Mouse (Mus musculus): ENCODE data around the gene Il4i1. TPM values are rescaled to one million over a fixed set of nuclear protein-coding genes. Genes with fewer than 3 reads are reported as not detected.

Il4i1 gene
- 1 to 10 TPM in 1 of 2 experiments, under 1 TPM in 1; 0.55 to 3.7 TPM for polyA plus RNA-seq (2012; fragmentation: generic; extraction: Trizol)

DNA sequence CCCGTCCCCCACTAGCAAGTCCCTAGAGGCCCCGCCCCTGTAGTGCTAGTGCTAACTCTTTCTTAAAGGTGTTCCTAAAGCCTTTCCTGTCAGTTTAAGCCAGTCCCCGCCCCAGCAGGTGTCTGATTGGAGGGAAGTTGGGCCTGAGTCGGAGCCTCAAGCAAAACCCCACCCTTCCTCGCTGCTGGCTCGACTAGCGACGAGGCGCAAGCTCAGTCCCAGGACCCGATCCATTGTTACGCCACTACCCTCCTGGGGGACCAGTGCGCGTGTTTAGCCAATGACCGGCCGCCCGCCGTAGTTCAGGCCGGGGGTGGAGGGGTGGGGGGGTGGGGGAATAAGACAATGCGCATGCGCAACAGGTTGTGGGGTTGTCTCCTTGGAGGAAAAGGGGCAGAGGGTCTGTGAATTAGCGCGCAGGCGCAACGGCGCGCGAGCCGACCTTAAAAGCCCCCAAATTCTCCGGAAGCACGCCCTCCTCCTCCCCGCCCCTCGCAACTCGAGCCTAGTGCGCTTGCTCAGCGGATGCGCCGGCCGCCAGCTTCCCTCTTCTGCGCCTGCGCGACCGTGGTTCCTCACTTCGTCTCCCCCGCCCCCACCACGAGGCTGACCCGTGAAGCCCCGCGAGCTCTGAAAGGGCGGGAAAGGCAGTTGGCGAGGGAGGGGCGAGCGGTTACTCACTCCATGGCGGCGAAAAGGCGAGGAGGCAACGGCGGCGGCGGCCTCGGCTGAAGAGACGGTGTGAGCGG is at the start of gene Il4i1, which contains the start of gene Nup62:
Gene Il4i1, plus strand, starts transcription at position 667 of the 749 bp plus-strand sequence.
Gene Nup62, plus strand, starts transcription at position 368 of the 749 bp plus-strand sequence.

DNA sequence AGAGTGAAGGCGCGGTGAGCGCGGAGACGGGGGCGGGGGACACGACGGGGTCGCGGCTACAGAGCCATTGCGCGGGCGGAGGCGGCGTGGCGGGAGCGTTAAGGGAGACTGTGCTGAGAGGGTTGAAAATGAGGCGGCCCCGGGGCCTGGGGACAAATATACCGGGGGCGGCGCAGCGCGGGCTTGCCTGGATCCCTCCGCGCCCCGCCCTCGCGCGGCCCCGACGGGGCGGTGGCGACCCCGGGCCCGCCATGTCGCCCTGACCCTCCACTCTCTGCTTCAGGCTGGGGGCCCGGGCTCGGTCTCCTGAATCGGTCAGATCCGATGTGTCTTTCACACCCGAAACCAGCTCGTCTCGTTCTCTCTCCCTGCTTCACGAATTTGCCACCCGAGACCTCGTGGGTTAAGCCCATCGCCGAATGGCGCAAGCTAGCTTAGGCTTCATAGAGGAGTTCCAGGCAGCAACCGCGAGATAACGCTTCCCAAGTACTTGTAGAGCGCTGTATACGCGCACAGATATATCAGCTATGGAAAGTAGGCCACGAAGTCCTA is 359 bp downstream of the Il4i1 start, which contains the start of gene Atf5:
Gene Atf5, minus strand, starts transcription at position 189 of the 552 bp plus-strand sequence.

DNA sequence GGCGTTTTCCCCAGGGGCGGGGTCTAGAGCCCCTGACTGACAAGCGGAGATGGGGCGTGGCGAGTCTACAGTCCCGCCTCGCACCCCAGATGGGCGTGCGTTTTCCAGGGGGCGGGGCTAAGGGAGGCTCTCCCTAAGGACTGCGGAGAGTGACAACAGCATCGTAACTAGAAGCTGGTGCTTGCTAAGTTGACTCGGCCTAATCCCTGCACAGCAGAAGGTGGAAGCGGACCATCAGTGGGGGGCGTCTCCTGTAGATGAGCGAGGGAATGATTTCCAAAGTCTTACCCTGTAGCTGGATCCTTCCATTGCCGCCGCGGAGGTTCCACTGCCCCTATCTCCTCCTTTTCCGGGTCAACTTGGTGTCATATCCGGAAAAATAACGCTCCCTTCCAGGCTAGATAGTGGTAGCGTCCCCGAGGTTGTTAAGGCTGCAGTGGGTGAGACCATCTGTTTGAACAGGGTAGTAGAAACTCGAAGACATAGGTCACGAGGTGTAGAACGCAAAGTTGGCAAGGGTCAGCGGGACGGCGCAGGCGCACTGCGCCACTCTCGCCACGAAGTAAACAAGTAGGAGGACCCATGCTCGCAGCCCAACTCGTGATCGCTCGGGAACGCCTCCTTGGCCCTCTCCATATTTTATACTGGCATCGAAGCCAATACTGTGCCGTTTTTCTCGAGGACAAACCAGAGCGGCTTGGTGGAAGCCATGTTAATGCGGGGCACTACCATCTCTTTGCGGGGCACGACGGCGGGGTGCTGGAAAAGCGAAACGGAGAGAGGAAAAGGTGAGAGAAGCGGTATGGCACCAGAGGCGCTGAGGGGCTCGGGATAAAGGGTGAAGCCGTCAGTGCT is 32.6 kb downstream of the Il4i1 start, which contains the start of the genes Akt1s1 and Tbc1d17:
Gene Akt1s1, plus strand, starts transcription at position 431 of the 855 bp plus-strand sequence.
Gene Tbc1d17, minus strand, starts transcription at position 519 of the 855 bp plus-strand sequence.

DNA sequence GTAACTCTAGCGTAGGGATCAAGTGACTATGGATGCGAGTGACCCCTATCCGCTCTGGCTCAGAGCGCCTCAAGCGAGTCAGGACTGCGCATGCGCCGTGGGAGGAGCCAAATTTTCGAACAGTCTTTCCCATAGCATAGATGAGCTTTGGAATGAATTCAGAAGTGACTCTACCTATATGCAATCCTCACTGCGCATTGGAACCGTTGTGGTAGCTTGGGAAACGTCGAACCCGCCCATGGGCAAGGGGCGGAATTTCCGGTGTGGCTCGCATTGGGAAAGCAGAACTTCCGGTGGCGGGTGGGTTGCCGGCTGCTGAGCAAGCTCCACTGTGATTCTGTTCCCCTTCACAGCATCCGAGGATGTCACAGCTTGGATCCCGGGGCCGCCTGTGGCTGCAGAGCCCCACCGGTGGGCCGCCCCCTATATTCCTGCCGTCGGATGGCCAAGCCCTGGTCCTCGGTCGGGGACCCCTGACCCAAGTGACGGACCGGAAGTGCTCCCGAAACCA is 40.9 kb downstream of the Il4i1 start, which contains the start of gene Pnkp:
Gene Pnkp, plus strand, starts transcription at position 98 of the 511 bp plus-strand sequence.

DNA sequence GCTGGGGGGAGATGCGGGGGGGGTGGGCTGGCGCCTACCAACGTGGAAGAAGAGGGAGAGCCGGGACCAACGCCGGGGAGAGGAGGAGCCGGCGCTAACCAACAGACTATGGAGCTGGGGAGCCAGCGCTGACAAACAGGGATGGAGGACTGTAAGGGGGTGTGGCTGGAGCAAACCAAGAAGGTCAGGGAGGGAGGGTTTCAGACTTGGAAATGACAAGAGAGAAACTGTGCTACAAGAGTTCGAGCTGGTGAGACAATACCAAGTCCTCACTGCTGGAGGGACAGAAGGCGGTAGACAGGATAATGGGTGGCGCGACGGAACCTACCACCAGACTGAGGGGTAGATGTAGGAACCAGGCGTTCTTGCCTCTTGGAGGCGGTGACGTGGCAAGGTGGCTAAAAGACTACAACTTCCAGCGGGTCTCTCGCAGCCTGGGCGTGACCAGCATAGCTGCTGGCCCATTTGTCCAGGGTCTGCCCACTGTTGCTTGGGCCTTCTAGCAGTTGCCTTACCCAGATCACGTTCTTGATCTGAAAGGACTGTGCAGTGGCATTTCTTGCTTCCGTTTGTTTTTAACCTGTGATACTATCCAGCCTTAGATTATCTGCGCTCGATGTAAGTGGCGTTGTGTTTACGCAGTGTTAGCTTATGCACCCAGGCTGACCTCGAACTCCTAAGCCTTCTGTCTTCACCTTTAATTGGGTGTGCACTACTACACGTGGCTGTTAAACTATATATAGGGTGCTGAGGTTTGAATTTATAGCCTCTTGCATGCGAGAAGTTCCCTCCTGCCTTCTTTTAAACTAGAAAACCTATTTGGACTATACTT is 53.7 kb downstream of the Il4i1 start, which contains the start of gene Ptov1:
Gene Ptov1, minus strand, starts transcription at position 92 of the 832 bp plus-strand sequence.

Other genes with a start within 250 kb of the Il4i1 start
- under 1 TPM; 0.05 to 0.11 TPM for gene Napsa, start 244.0 kb upstream of the Il4i1 start, polyA plus RNA-seq (2012; fragmentation: generic; extraction: Trizol)
- gene Kcnc3, start 225.7 kb upstream of the Il4i1 start, polyA plus RNA-seq (2012; fragmentation: generic; extraction: Trizol) = under 1 TPM in 1 of 2 experiments, not detected in 1; 0.01 TPM
- gene Myh14, start 145.5 kb upstream of the Il4i1 start, polyA plus RNA-seq (2012; fragmentation: generic; extraction: Trizol) = under 1 TPM in 1 of 2 experiments, not detected in 1; 0.02 TPM
- not detected for gene Izumo2, start 107.6 kb upstream of the Il4i1 start, polyA plus RNA-seq (2012; fragmentation: generic; extraction: Trizol)
- 10 to 100 TPM; 18.9 to 34.2 TPM for gene Vrk3, start 68.0 kb upstream of the Il4i1 start, polyA plus RNA-seq (2012; fragmentation: generic; extraction: Trizol)
- under 1 TPM; 0.05 to 0.45 TPM for gene Zfp473, start 65.3 kb upstream of the Il4i1 start, polyA plus RNA-seq (2012; fragmentation: generic; extraction: Trizol)
- 10 to 100 TPM; 38.6 to 53.4 TPM for gene Nup62, start 299 bp upstream of the Il4i1 start, polyA plus RNA-seq (2012; fragmentation: generic; extraction: Trizol)
- gene Atf5, start 271 bp downstream of the Il4i1 start, polyA plus RNA-seq (2012; fragmentation: generic; extraction: Trizol) = 100 to 1,000 TPM; 139 to 293 TPM
- 100 to 1,000 TPM; 148 to 208 TPM for gene Akt1s1, start 32.6 kb downstream of the Il4i1 start, polyA plus RNA-seq (2012; fragmentation: generic; extraction: Trizol)
- 10 to 100 TPM; 52.9 to 61.3 TPM for gene Tbc1d17, start 32.7 kb downstream of the Il4i1 start, polyA plus RNA-seq (2012; fragmentation: generic; extraction: Trizol)
- 10 to 100 TPM; 26.9 to 30.8 TPM for gene Pnkp, start 40.8 kb downstream of the Il4i1 start, polyA plus RNA-seq (2012; fragmentation: generic; extraction: Trizol)
- gene Ptov1, start 53.4 kb downstream of the Il4i1 start, polyA plus RNA-seq (2012; fragmentation: generic; extraction: Trizol) = 100 to 1,000 TPM; 265 to 602 TPM
- gene Med25, start 76.3 kb downstream of the Il4i1 start, polyA plus RNA-seq (2012; fragmentation: generic; extraction: Trizol) = 10 to 100 TPM; 52.4 to 67.0 TPM
- 10 to 100 TPM; 12.7 to 23.2 TPM for gene Fuz, start 79.7 kb downstream of the Il4i1 start, polyA plus RNA-seq (2012; fragmentation: generic; extraction: Trizol)
- 10 to 100 TPM; 68.5 to 88.3 TPM for gene Ap2a1, start 113.1 kb downstream of the Il4i1 start, polyA plus RNA-seq (2012; fragmentation: generic; extraction: Trizol)
- under 1 TPM in 1 of 2 experiments, not detected in 1; 0.28 TPM for gene Tsks, start 126.8 kb downstream of the Il4i1 start, polyA plus RNA-seq (2012; fragmentation: generic; extraction: Trizol)
- 10 to 100 TPM; 18.8 to 57.8 TPM for gene Cpt1c, start 158.5 kb downstream of the Il4i1 start, polyA plus RNA-seq (2012; fragmentation: generic; extraction: Trizol)
- 100 to 1,000 TPM; 400 to 521 TPM for gene Prmt1, start 170.2 kb downstream of the Il4i1 start, polyA plus RNA-seq (2012; fragmentation: generic; extraction: Trizol)
- 10 to 100 TPM; 48.6 to 59.4 TPM for gene Irf3, start 181.3 kb downstream of the Il4i1 start, polyA plus RNA-seq (2012; fragmentation: generic; extraction: Trizol)
- 10 to 100 TPM in 1 of 2 experiments, 1 to 10 TPM in 1; 7.7 to 25.0 TPM for gene Bcl2l12, start 182.3 kb downstream of the Il4i1 start, polyA plus RNA-seq (2012; fragmentation: generic; extraction: Trizol)
- 10 to 100 TPM; 40.4 to 82.2 TPM for gene Scaf1, start 200.0 kb downstream of the Il4i1 start, polyA plus RNA-seq (2012; fragmentation: generic; extraction: Trizol)
- 100 to 1,000 TPM; 124 to 245 TPM for gene Rras, start 201.6 kb downstream of the Il4i1 start, polyA plus RNA-seq (2012; fragmentation: generic; extraction: Trizol)
- 10 to 100 TPM; 15.5 to 50.5 TPM for gene Prr12, start 236.5 kb downstream of the Il4i1 start, polyA plus RNA-seq (2012; fragmentation: generic; extraction: Trizol)
- 10 to 100 TPM; 70.7 to 93.8 TPM for gene Nosip, start 246.0 kb downstream of the Il4i1 start, polyA plus RNA-seq (2012; fragmentation: generic; extraction: Trizol)
- 10 to 100 TPM; 15.9 to 50.5 TPM for gene Prrg2, start 246.3 kb downstream of the Il4i1 start, polyA plus RNA-seq (2012; fragmentation: generic; extraction: Trizol)